Mouse (Mus musculus) retina, postnatal 7 days (tissue): Measurements from ENCODE around the gene Ift43.

Experiments used
- DNase-seq: peaks from one replicate; pipeline ENCODE4 v3.0.0-alpha.2; 2012; ENCODE audit warnings: low read depth, low spot score

The Ift43 gene

DNA sequence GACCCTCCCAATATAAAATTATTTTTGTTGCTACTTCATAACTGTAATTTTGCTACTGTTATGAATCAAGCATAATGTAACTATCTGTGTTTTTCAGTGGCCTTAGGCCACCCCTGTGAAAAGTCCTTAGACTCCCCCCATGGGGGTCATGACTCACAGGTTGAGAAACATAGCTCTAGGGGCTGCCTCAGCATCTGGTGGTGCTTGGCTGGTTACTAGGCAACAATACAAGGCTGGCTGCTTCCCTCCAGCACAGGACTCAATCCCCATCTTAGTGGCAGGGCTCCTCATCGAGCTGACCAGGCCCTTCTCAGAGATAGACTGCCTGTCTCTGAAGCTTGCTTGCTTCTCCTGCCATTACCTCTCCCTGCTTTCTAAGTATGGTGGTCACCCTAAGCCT lies 86.4 kb downstream of the Ift43 start:
- DNase-seq = no peak

GRCm38 (mm10) chr12:86169195-86169594 lies 86.9 kb downstream of the Ift43 start:
- DNase-seq = no peak

DNA sequence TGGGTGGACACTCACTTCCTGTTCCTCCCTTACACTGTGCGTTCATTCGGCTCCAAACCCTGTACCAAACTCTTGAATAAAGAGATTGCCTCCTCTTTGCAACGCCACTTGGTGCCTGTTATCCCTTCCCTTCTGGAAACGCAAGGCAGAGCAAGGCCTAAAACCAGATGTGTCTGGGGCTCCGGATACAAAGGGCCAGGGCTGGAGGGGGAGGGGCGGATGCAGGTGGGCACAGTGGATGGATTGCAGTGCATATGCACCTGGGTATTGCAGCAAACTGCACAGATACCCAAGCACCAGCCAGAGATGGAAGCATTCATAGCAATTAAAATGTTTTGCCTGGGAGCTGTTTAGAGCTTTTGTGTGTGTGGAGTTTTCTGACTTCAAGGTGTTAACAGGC lies 91.0 kb downstream of the Ift43 start:
- DNase-seq = no peak

GRCm38 (mm10) chr12:86174369-86174768 lies 92.0 kb downstream of the Ift43 start:
- DNase-seq = no peak

DNA sequence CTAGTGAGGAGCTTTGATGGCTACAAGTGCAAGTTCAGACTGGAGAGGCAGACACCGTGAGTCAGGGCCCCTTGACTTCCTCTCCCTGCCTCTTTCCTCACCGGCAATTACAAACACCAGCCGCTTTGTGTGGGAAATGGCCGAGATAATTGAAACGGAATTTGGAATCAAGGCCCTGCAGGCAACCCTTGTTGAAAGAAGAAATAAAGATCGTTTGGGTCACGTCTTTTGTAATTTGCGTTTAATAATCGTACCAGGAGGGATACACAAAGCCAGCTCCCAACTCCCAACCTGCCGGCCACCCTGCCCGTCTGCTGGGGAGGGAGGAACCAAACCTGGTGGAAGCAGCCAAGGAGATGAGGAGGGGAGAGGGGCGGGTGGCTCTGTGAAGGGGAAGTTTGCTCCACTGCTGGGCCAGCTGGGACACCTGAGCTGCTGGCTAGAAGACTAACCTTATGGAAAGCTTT lies 93.2 kb downstream of the Ift43 start:
- DNase-seq = no peak

GRCm38 (mm10) chr12:86176675-86177339 lies 94.5 kb downstream of the Ift43 start:
- DNase-seq = no peak

DNA sequence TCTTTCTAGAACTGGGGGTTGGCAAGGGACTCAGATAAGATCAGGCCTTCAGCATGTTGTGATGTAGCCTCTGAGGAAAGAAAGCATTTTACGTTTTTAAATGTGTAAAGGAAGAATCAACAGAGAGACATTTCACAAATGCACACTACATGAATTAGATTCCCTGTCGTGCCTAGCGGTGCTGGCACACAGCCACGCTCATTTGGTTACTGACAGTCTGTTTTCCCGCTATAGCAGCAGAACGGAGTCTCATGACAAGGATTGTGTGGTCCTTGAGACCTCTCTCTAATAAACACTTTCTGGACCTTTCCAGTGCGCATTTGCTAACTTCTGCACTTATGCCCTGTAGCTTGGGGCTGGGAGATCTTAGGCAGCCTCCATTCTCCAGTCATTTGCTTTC lies 96.9 kb downstream of the Ift43 start:
- no peak for DNase-seq

- DNase-seq = no peak
These were observed 99.0 kb downstream of the Ift43 start for GRCm38 (mm10) chr12:86181320-86181751.

DNA sequence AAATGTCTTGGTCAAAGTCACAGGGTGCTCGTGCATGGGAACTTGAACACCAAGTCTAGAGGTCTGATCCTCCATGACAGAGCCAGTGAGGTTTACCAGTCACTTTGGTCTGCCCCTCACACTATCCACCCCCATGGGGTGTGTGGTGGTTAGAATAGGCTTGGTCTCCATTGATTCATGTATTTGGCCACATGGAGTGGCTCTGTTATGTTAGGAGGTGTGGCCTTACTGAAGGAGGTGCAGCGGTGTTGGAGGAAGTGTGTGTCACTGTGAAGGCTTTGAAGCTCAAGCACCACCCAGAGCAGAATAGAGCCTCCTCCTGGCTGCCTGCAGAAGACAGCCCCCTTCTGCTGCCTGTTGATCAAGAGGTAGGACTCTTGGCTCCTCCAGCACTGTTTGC lies 99.5 kb downstream of the Ift43 start:
- DNase-seq = no peak

- DNase-seq = no peak
These were observed 100.1 kb downstream of the Ift43 start for GRCm38 (mm10) chr12:86182414-86182813.

DNA sequence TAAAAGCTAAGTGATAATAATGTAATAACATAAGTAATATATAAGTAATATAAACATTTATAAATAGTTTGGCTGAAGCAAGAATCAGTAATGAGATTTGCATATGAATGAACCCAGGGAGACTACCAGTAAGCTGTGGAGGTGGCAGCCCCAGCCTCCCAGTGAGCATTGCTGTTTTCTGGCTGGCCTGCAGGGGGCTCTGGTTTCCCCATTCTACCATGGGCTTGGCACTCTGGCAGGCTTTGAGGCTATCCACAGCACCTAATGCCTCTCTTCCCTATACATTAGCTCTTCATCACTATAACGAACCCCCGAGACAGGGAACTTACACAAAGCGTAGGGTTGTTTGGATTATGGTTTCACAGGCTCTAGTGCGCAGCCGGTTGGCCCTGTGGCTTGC lies 105.8 kb downstream of the Ift43 start:
- no peak for DNase-seq

- DNase-seq = no peak
These were observed 107.4 kb downstream of the Ift43 start for GRCm38 (mm10) chr12:86189601-86190323.

GRCm38 (mm10) chr12:86192036-86192449 lies 109.7 kb downstream of the Ift43 start:
- DNase-seq = no peak

DNA sequence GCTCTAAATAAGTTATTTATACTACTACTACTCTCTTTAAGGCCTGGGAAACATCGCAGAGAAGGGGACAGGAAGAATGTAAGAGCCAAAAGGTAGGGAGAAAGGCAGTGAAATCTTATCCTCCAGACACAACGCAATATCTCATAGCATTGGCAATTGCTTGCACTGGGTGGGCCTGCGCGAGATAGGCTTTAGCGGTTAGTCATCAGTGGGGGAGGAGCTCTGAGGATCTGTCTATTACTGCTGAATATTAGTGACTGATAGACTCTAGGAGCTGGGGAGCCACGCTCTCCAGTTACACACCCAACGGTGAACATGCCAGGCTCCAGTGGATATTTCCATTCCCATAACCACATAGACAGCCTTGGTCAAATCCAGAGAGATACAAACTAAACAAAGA lies 114.6 kb downstream of the Ift43 start:
- DNase-seq = no peak

- no peak for DNase-seq
These were observed 121.2 kb downstream of the Ift43 start for GRCm38 (mm10) chr12:86203443-86204057.

GRCm38 (mm10) chr12:86211099-86211520 lies 128.8 kb downstream of the Ift43 start:
- DNase-seq = no peak
